Mouse (Mus musculus) MEL-GATA-1-ER (cell line): ENCODE results near the gene Grik4.

Experiments
- DNase-seq: peaks from one replicate; pipeline ENCODE4 v3.0.0-alpha.2; 2012; ENCODE audit warnings: low read depth; ENCODE audit errors: extremely low read depth

Grik4 gene

GRCm38 (mm10) chr9:42861238-42861637 is 83.1 kb downstream of the Grik4 start:
- no peak for DNase-seq

GRCm38 (mm10) chr9:42859959-42860794 is 84.1 kb downstream of the Grik4 start:
- no peak for DNase-seq

DNA sequence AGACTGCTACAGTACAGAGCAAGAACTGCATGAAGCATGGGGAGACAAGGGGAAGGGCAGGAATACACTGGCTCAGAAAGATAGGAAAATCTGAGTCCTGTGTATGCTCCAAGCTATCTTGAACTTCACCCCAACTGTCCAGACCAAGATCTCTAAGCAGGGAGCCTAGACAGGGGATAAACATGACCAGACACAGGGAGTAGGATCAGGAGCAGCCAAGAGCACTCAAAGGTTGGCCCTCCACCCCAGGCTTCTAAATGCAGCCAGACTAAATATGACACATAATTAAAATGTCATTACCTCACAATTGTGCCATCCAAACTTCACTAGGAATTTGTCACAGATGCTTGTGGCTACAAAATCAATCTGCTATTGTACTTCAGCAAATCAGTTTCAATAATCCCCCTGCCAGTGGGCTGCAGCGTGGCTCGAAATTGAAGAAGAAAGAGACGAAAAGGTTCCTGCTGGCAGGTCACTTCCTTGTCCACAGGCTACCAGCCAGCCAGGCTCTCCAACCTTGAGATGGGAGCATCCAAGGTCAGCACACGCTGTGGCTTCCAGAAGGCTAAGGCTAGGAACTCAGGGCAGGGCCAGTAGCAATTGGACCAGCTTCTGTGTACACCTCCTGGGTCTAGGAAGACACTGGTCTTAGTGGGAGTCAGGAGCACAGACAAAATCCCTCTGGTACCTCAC is 85.1 kb downstream of the Grik4 start:
- DNase-seq: no peak

DNA sequence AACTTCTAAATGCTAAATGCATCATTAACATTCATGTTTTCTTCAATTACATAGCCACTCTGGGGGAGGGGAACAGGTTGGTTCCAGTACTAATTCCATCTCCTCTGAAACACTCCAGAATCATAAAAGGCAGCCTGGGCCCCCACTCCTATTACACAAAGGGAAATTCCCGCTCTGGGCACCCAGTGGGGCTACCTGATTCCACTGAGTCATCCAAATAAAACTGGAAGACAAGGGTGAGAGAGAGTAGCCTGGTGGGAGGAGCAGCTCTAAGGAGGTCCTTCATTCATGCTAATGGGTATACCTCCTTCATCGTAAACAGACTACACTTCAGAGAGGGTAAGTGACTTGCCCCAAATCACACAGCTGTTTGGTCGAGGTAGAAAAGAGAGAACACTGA is 85.7 kb downstream of the Grik4 start:
- DNase-seq: no peak

- DNase-seq: no peak
Observed at GRCm38 (mm10) chr9:42857756-42858155, 86.5 kb downstream of the Grik4 start.

DNA sequence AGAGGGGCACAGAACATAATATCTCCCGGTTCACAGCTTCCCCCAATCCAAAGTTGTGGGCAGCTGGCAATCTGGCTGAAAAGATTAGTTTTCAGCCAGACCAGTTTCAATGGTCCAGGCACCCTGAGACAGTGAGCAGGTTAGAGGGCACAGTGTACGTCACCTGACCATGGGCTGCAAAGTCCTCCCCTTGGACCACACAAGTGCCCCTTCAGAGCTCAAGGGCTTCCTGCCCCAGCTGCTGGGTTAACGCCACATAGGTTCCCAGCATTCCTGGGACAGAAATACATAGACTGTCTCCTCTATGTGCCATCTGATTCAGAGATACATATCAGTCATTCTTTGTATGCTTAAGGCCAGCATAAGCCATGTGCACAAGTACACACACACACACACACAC is 91.2 kb downstream of the Grik4 start:
- DNase-seq: no peak

DNA sequence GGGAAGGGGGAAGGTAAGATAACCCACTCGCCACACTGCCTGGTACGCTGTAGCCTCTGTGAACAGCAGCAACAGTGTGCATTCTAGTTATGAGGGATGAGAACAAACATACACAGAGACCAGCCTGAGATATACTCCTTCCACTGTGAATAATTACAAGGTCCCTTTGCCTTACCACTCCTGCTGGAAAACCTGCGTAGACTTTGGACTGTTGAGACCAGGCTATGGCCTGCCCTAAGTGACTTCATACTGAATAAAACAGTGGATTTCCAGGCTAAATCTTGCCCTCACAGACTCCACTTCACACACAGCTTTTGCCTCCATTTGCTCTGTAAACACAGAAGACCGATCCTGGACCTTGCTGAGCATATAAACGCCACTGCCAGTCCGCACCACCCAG is 94.2 kb downstream of the Grik4 start:
- DNase-seq: no peak

DNA sequence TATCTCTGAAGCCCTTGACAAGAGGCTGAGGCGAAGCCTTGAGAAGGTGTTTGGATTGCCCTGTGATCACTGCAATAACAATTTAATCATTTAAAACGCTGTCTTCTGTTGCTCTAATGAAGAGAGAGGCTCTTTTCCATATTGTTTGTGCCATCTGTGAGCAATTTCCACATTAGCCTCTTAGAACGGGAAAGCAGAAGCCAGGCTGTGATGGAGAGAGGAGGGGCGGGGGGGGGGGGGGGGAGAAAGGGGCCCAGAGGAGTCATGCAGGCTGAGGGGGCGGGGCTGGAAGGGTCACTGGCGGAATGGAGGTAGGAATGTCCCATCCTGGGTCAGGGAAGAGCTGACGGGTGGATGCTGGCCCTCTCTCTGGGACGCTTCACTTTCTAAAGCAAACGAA is 96.2 kb downstream of the Grik4 start:
- DNase-seq: no peak

DNA sequence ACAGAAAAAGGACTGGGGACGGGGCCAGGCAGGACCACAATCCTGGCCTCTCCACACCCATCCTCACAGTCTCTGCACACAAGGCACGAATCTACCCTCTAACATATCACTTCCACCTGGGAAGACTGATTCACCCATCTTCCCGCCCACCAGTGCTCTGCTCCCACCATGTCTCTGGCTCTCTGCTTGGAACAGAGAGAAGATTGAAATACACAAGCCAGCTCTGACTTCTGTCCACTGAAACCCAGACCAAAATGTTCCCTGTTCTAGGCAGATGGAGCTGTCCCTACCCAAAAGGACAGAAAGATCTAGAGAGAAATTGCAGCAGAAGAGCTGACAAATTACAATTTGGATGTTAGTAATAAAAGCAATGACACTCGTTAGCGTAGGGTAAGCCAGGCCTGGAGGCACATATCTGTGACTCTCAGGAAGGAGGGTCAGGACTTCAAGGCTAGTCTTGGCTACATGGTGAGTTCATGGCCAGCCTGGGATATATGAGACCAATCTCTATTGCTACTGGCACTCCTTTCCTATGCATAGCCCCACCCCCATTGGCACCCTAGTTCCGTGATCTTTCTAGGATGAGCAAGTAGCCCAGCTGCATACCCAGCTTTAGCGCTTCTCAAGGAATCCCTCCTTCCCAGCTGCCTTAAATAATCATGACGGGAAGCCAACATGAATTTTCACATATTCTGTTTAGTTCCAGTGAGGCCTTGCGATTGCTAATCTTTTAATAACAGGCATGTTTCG is 97.4 kb downstream of the Grik4 start:
- no peak for DNase-seq

DNA sequence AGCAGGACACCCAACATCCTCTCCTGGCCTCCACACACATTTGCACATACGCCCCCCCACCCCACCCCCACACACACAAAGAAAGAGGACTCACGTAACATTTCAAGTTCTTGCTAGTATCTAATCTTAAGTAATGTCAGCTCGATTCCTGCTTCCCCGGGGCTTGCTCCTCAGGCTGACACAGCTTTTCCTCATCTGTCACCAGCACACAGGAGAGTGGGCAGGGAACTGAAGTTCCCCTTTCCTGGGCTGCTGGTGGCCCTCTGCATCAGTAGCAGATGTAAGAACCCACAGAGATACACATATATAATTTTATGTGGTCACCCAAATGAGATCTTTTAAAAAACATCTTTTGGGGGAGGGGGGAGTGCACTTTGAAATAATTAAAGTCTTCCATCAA is 98.2 kb downstream of the Grik4 start:
- no peak for DNase-seq

DNA sequence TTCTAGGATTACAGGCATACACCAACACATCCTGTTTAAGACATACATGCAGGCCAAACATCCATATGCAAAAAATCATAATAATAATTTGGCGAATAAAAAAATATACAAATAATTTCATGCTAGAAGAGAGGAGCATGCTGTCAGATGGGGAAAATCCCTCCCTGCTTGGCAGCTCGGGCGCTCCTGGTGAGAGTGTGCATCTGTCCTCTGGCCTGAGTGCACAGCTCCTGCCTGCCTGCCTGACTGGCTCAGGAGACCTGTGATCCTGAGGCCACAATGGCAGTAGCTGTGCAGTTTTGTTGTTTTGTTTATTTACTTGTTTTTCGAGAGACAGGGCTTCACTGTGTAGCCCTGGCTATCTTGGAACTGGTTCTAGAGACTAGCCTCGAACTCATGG is 100.0 kb downstream of the Grik4 start:
- DNase-seq: no peak

DNA sequence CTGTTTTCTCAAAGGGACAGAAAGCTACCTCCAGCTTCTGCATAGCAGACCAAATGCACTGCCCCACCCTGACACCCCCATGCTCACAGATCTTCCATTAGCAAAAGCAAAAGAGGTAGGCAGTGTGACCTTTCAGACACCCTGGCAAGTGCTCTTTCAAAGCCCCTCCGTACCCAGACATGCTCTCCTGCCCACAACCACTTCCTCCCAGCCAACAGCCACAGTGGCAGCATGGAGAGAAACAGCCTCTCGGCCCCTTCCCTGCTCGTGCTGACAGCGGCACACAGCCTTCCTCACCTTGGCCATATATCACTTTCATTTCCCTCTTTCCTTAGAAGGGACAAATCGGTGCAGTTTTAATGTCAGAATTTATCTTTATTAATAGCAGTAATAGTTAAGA is 106.0 kb downstream of the Grik4 start:
- DNase-seq: no peak

DNA sequence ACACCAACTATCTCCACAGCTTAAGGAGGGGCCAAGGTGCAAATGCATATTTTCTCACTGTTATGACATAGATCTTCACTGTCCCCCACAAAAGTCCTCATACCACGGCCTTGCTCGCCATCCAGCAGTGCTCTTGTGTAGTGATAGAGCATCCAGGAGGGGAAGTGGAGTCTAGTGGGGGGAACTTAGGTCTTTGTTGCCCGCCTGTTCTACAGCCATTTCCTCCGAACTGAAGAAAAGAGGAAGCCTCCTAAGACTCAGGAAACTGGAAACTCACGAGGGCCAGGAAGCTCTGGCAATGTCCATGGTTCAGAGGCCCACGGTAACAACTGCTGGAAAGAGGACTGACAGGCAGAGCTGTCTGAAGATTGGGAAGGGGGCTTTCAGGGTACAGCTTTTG is 106.8 kb downstream of the Grik4 start:
- DNase-seq: no peak

GRCm38 (mm10) chr9:42831558-42831957 is 112.7 kb downstream of the Grik4 start:
- DNase-seq: no peak

- DNase-seq: no peak
Observed at GRCm38 (mm10) chr9:42819247-42819646, 125.0 kb downstream of the Grik4 start.

GRCm38 (mm10) chr9:42816815-42817214 is 127.5 kb downstream of the Grik4 start:
- DNase-seq: no peak

DNA sequence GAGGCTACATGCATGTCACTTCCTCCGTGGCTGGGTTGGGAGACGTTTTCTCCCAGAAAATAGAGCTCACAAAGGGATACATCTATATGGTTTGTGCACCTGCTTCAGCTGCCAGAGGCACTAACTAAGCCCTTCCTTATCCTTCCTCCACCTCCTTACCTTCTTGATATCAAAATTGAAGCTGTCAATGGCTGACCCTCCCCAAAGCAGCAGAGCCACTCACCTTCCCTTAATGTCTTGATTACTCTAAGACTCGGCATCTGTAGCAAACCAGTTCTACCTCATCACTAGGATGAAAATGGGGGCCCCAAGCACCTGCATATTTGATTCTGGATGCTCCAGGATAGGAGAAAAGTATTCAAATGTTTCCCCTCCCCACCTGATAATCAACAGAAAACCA is 135.1 kb downstream of the Grik4 start:
- DNase-seq: no peak

- DNase-seq: no peak
Observed at GRCm38 (mm10) chr9:42808394-42808793, 135.9 kb downstream of the Grik4 start.

GRCm38 (mm10) chr9:42803061-42803491 is 141.2 kb downstream of the Grik4 start:
- no peak for DNase-seq

DNA sequence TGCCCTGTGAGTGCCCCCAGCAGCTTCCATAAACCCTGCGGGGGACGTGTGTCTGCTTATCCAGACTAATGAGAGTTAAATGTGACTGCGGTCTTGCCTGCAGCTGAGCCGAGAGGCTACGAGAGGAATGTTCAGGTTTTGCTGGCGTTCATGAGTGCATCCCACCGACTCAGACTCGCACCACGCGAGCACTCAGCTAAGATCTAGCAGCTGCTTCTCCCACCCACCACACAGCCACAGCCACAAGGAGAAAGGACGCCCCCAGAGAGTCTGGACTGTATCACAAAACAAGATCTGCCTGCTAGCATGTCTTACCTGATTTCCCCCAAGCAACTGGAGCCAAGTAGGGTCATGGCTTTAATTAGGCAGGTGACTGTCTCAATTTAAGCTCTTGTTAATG is 142.4 kb downstream of the Grik4 start:
- no peak for DNase-seq

- no peak for DNase-seq
Observed at GRCm38 (mm10) chr9:42800138-42800537, 144.2 kb downstream of the Grik4 start.

- no peak for DNase-seq
Observed at GRCm38 (mm10) chr9:42799694-42800093, 144.6 kb downstream of the Grik4 start.
